Mouse (Mus musculus): ENCODE data around the gene Cd248.

DNA sequence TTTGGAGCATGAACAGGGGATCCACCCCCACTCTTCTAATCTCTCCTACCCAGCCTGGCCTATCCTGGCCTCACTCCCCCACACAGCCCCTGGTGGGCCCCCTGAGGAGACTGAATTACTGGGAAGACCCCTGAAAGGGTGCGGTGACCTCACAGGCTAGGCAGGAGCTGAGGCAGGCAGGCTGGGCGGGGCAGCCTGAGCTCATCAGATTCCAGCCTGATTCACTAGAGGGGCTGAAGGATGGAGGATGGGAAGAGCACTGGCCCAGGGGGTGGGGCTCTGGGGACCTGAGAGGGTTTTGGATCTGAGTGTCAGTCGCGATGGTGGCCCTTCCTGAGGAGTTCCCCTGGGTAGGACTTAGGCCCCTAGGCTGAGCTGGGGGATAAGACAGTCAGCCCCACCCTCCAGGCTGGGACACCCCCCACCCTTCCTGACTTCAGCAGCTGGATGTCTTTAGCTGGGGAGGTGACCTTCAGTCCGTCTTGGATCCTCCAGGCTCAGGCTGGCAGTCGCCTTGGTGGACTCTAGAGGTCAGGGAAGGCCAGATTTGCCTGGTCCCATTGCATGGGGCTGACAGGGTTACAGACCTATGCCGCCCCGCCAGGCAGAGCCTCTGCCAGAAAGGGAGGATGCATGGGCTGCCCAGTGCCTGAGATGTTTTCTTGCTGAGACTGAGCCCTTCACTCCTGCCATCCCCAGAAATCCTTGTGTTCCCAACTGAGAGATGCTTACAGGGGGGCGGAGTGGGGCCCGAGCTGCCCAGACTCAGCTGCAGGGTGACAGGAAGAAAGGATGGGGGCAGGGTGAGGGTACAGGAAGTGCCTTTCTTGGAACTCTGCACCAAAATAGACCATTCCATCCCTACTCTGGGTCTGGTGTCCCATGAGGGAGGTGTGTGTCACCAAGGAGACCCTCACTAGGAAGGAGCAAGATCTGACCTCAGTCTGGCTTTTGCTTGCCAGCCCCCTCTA is 8.8 kb upstream of the Cd248 start:
- TF ChIP-seq CTCF (IDR thresholded peaks at IDR 0.05; ENCODE audit: control insufficient read depth, insufficient read depth, insufficient read length) (no peak), MYOD1 (IDR thresholded peaks at IDR 0.05; ENCODE audit: control insufficient read depth, insufficient read length, low read depth) (no peak), FOSL1 (IDR thresholded peaks at IDR 0.05; ENCODE audit: insufficient read depth, low read length, poor library complexity, severe bottlenecking) (no peak)

Measured in C2C12 (cell line).